Mouse (Mus musculus) cerebellum, adult (tissue): ENCODE data around the gene Fgfr2.
A peak's percentile ranks its signal among the peaks of the same experiment; 100 is the strongest.

Experiments
- ATAC-seq: cut with Nextera tagmentation; 2 replicates; pipeline ENCODE4 v1.9.2; 2017; ENCODE audit warnings: mild to moderate bottlenecking, moderate library complexity, mixed read lengths; ENCODE audit not compliant: insufficient number of reproducible peaks, low FRiP score, low TSS enrichment

Fgfr2 gene

GRCm38 (mm10) chr7:130696347-130697234 is 2426.6 kb downstream of the Fgfr2 start:
- ATAC-seq, result no peak

- ATAC-seq, result no peak
Observed at GRCm38 (mm10) chr7:130695669-130696338, 2427.3 kb downstream of the Fgfr2 start.

- no peak; the same call in 1 of the 2 replicates for ATAC-seq
Observed at GRCm38 (mm10) chr7:130693800-130694193, 2429.4 kb downstream of the Fgfr2 start.

GRCm38 (mm10) chr7:130692943-130693799 is 2430.0 kb downstream of the Fgfr2 start:
- peak; percentile 82 for ATAC-seq

GRCm38 (mm10) chr7:130692392-130692942 is 2430.7 kb downstream of the Fgfr2 start:
- ATAC-seq, result peak; percentile 68

GRCm38 (mm10) chr7:130691931-130692330 is 2431.2 kb downstream of the Fgfr2 start:
- no peak for ATAC-seq

- no peak for ATAC-seq
Observed at GRCm38 (mm10) chr7:130690869-130691268, 2432.3 kb downstream of the Fgfr2 start.

- no peak for ATAC-seq
Observed at GRCm38 (mm10) chr7:130688601-130689000, 2434.5 kb downstream of the Fgfr2 start.

- peak; percentile 66 for ATAC-seq
Observed at GRCm38 (mm10) chr7:130681798-130682197, 2441.4 kb downstream of the Fgfr2 start.

GRCm38 (mm10) chr7:130678414-130678813 is 2444.7 kb downstream of the Fgfr2 start:
- ATAC-seq, result no peak

GRCm38 (mm10) chr7:130677541-130678274 is 2445.4 kb downstream of the Fgfr2 start:
- ATAC-seq, result no peak

- ATAC-seq, result no peak
Observed at GRCm38 (mm10) chr7:130676885-130677540, 2446.1 kb downstream of the Fgfr2 start.

GRCm38 (mm10) chr7:130674526-130674925 is 2448.6 kb downstream of the Fgfr2 start:
- no peak for ATAC-seq

- ATAC-seq, result peak; percentile 71; the same call in 1 of the 2 replicates
Observed at GRCm38 (mm10) chr7:130673169-130674033, 2449.7 kb downstream of the Fgfr2 start.

- ATAC-seq, result no peak
Observed at GRCm38 (mm10) chr7:130671301-130671700, 2451.8 kb downstream of the Fgfr2 start.

GRCm38 (mm10) chr7:130670358-130670757 is 2452.8 kb downstream of the Fgfr2 start:
- no peak for ATAC-seq

- no peak for ATAC-seq
Observed at GRCm38 (mm10) chr7:130669370-130669881, 2453.7 kb downstream of the Fgfr2 start.

GRCm38 (mm10) chr7:130668729-130669281 is 2454.3 kb downstream of the Fgfr2 start:
- ATAC-seq, result no peak
